Mouse (Mus musculus) liver, embryonic 15.5 days (tissue): ENCODE measurements around the gene Fgf2. TPM values are rescaled to one million over a fixed set of nuclear protein-coding genes. Genes with fewer than 3 reads are reported as not detected.
A peak's percentile ranks its signal among the peaks of the same experiment; 100 is the strongest.

Experiments used
- ATAC-seq: fragments of 200-750 bp; cut with Nextera tagmentation; 2 replicates; pipeline ENCODE4 v1.8.0; 2017; ENCODE audit warnings: moderate number of reproducible peaks, mild to moderate bottlenecking, moderate library complexity; ENCODE audit not compliant: insufficient read depth
- H3K27ac ChIP-seq: fragments of 300-500 bp; sonication (generic); replicated peaks from 2 replicates; pipeline ENCODE4 v1.5.1; 2015; ENCODE audit warnings: mild to moderate bottlenecking, inconsistent platforms
- H3K27me3 ChIP-seq: fragments of 300-500 bp; sonication (generic); 2 replicates; pipeline ENCODE4 v1.6.1; 2015; ENCODE audit warnings: mild to moderate bottlenecking, inconsistent platforms
- H3K36me3 ChIP-seq: fragments of 300-500 bp; sonication (generic); replicated peaks from 2 replicates; pipeline ENCODE4 v1.6.1; 2015; ENCODE audit warnings: moderate library complexity, mild to moderate bottlenecking, inconsistent platforms
- H3K4me1 ChIP-seq: fragments of 300-500 bp; sonication (generic); replicated peaks from 2 replicates; pipeline ENCODE4 v1.6.1; 2015; ENCODE audit warnings: inconsistent platforms
- H3K4me2 ChIP-seq: fragments of 300-500 bp; sonication (generic); 2 replicates; pipeline ENCODE4 v1.6.1; 2015; ENCODE audit warnings: moderate library complexity, mild to moderate bottlenecking, inconsistent platforms
- H3K4me3 ChIP-seq: fragments of 300-500 bp; sonication (generic); replicated peaks from 2 replicates; pipeline ENCODE4 v1.5.1; 2015; ENCODE audit warnings: mild to moderate bottlenecking, inconsistent platforms
- H3K9ac ChIP-seq: fragments of 300-500 bp; sonication (generic); 2 replicates; pipeline ENCODE4 v1.6.1; 2015; ENCODE audit warnings: moderate library complexity, mild to moderate bottlenecking, inconsistent platforms
- H3K9me3 ChIP-seq: fragments of 300-500 bp; sonication (generic); replicated peaks from 2 replicates; pipeline ENCODE4 v1.6.1; 2016; ENCODE audit warnings: inconsistent platforms
- WGBS: fragments of 180-500 bp; shearing (Covaris S2); methylation state at CpG from one replicate; pipeline ENCODE4 v1.1.7; 2015; ENCODE audit warnings: mixed read lengths; ENCODE audit not compliant: insufficient replicate concordance; 5-methylcytosine and 5-hydroxymethylcytosine counted together
- polyA plus RNA-seq: library from polyadenylated mRNA; unstranded; fragments of >200 nt; fragmentation: Nextera tagmentation; extraction: Ambion mirVana; gene quantifications from 2 replicates; pipeline ENCODE4 v1.2.1, GENCODE M21; 2015

The Fgf2 gene
- polyA plus RNA-seq, 1 experiment from 2014 or later = 0.14 TPM

DNA sequence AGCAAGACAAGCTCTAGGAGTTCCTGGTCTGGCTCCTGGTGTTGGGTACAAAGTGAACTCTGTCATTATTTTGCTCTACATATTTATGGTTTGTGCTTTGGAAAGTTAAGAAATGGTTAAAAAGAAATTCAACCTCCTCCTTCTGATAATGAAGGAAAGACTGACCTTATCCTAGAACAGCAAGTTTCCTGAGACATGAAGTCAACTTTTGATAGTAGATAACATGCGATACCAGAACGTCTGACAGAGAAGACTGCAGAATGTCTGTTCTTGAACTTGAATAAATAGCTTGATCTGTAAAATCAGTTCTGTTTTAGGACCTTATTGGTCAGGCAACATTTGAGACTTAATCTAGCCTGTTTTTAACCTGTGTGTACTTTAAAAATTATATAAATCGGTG, 21.5 kb upstream of the Fgf2 start:
- Histone ChIP-seq H3K4me3 (no peak overlapping the region), H3K27ac (no peak overlapping the region), H3K27me3 (no peaks in the 10 kb centered on the region), H3K9me3 (no peaks in the 10 kb centered on the region), H3K9ac (no peak overlapping the region), H3K4me2 (no peak overlapping the region), H3K4me1 (peaks cover 30% of the 10 kb centered on the region), H3K36me3 (no peaks in the 10 kb centered on the region)
- 23% methylated on average over 3 of the region's 3 CpGs for WGBS
- peak; percentile 42; the same call in 1 of the 2 replicates for ATAC-seq

DNA sequence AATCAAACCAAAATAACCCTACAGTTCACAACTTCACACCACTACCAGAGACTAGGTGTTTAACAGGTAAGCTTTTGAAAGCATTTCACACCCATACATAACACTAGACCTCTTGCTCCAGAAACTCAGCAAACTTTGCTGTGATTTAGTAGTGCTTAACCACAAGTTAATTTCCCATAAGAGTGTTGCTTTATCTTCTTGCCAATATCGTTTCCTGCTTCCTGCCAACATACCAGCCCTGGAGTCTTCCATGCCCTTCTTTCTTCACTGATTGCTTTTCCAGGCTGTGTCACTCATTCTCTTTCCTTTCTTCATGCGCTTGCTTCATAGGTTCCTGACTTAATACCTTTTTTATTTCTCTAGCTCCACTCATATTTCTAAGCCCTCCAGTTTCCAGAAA, 19.7 kb upstream of the Fgf2 start:
- Histone ChIP-seq H3K9ac (no peak overlapping the region), H3K4me3 (no peak overlapping the region), H3K9me3 (no peaks in the 10 kb centered on the region), H3K4me2 (no peak overlapping the region), H3K4me1 (peaks cover 42% of the 10 kb centered on the region), H3K27ac (no peak overlapping the region), H3K36me3 (no peaks in the 10 kb centered on the region), H3K27me3 (no peaks in the 10 kb centered on the region)
- ATAC-seq = no peak
- 28% methylated on average over 2 of the region's 2 CpGs for WGBS

DNA sequence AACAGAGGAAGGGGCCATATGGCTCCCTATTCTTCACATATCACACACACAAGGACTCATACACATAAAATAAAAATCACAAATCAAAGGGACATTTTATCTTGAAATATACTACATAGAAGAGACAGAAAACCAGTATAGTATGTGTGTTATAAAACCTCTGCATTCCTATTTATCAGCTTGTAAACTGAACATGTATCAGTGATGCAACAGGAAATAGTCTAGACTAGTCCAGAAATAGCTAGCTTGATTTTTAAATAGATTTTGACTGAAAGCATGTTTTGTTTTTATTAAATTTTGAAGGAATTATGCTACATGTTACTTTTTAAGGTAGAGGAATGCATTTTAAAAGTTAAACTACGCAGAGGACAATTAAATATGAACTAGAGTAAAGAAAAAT, 18.2 kb upstream of the Fgf2 start:
- H3K27me3 ChIP-seq = no peaks in the 10 kb centered on the region
- no peaks in the 10 kb centered on the region for H3K36me3 ChIP-seq
- no peak overlapping the region for H3K9ac ChIP-seq
- 76% methylated on average over 1 of the region's 1 CpGs for WGBS
- no peak overlapping the region for H3K27ac ChIP-seq
- ATAC-seq = no peak
- peaks cover 48% of the 10 kb centered on the region for H3K4me1 ChIP-seq
- no peak overlapping the region for H3K4me3 ChIP-seq
- H3K9me3 ChIP-seq = no peaks in the 10 kb centered on the region
- no peak overlapping the region for H3K4me2 ChIP-seq

DNA sequence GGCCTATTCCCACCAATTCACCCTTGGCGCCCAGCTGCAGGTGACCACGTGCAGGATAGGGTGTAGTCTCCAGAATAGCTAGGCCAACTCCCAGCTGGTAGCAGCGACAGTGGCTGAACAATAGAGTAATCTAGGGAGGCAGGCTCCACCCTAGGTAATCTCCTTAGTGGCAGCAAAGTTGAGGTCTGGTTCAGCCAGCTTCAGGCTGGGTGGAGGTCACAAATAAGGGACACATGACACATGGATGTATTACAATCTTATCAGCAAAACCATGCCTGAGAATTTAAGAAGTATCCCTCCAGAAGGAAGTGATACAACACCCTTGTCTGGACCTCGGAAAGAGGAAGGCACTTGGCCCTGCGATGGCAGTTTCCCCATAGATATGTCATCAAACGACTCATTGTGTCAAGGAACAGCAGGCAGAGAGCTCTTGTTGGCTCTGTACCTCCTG, 16.1 kb upstream of the Fgf2 start:
- H3K4me2 ChIP-seq = no peak overlapping the region
- WGBS = 11% methylated on average over 6 of the region's 6 CpGs
- no peaks in the 10 kb centered on the region for H3K9me3 ChIP-seq
- no peak overlapping the region for H3K4me3 ChIP-seq
- no peaks in the 10 kb centered on the region for H3K36me3 ChIP-seq
- H3K27me3 ChIP-seq = no peaks in the 10 kb centered on the region
- no peak overlapping the region for H3K9ac ChIP-seq
- ATAC-seq = peak; percentile 89
- H3K4me1 ChIP-seq = peaks cover 31% of the 10 kb centered on the region
- H3K27ac ChIP-seq = peak overlapping the region; percentile 68

- Histone ChIP-seq H3K9ac (no peak overlapping the region), H3K27ac (no peak overlapping the region; the same call in 1 of the 2 replicates), H3K9me3 (no peaks in the 10 kb centered on the region), H3K4me2 (no peak overlapping the region), H3K27me3 (no peaks in the 10 kb centered on the region), H3K4me3 (no peak overlapping the region), H3K36me3 (no peaks in the 10 kb centered on the region), H3K4me1 (peaks cover 28% of the 10 kb centered on the region)
- WGBS = 49% methylated on average over 4 of the region's 4 CpGs
- ATAC-seq = peak; percentile 62
Observed at GRCm38 (mm10) chr3:37334053-37334452, 14.1 kb upstream of the Fgf2 start.

GRCm38 (mm10) chr3:37341110-37341509, 7.0 kb upstream of the Fgf2 start:
- H3K27ac ChIP-seq = no peak overlapping the region
- H3K9ac ChIP-seq = no peak overlapping the region
- no peaks in the 10 kb centered on the region for H3K36me3 ChIP-seq
- peaks cover 25% of the 10 kb centered on the region for H3K27me3 ChIP-seq
- H3K4me2 ChIP-seq = no peak overlapping the region
- 51% methylated on average over 5 of the region's 5 CpGs for WGBS
- no peak for ATAC-seq
- H3K4me3 ChIP-seq = no peak overlapping the region
- H3K4me1 ChIP-seq = no peaks in the 10 kb centered on the region
- no peaks in the 10 kb centered on the region for H3K9me3 ChIP-seq

DNA sequence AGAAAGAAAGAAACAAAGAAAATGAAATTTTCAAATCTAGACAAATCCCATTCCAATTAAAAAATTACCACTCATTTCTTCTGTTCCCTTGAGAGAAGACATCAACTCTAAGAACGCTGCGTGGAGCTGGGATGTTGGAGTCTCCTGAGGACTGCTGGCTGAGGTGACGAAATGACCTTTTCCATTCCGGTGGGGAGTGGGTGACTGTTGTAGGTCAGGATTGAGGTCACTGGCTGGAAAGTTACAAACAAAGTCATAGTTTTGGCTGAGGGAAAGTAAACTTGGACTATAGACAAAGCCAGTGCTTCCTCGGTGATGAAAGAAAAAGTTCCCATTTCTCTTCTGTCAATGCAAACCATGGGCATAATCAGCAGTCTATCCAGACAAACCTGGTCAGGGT, 5.3 kb upstream of the Fgf2 start:
- H3K4me2 ChIP-seq = no peak overlapping the region

GRCm38 (mm10) chr3:37347671-37348070, 475 bp upstream of the Fgf2 start:
- Histone ChIP-seq H3K36me3 (no peaks in the 10 kb centered on the region), H3K4me3 (no peak overlapping the region), H3K27me3 (peaks cover 72% of the 10 kb centered on the region), H3K27ac (no peak overlapping the region), H3K4me1 (peaks cover 22% of the 10 kb centered on the region), H3K9me3 (no peaks in the 10 kb centered on the region), H3K4me2 (peak overlapping the region; percentile 79), H3K9ac (no peak overlapping the region)
- WGBS = 22% methylated on average over 9 of the region's 9 CpGs
- no peak for ATAC-seq

More for the DNA sequence above, 5.3 kb upstream of the Fgf2 start:
- Histone ChIP-seq H3K4me1 (no peaks in the 10 kb centered on the region), H3K27ac (no peak overlapping the region), H3K9me3 (no peaks in the 10 kb centered on the region), H3K36me3 (no peaks in the 10 kb centered on the region), H3K9ac (no peak overlapping the region), H3K4me3 (no peak overlapping the region), H3K27me3 (peaks cover 42% of the 10 kb centered on the region)
- WGBS = 63% methylated on average over 5 of the region's 5 CpGs
- ATAC-seq = no peak

DNA sequence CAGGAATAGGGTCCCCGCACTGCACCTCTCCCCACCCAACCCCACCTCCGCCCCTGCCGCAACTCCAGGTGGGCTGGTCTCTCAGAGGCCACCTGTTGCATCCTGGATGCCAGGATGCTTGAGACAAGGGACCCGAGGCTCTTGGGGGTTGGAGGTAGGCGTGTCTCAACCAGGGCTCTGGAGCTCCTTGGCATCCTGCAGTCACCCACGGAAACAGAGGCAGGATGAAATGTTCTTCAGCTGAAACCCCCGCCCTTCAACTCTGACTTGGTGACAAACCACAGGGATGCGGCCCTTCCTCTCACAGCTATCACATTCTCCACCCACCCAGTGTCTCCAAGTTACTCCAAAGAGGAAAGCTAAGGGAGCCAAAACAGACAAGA, 1.0 kb downstream of the Fgf2 start:
- peaks cover 59% of the 10 kb centered on the region for H3K27me3 ChIP-seq
- H3K9ac ChIP-seq = no peak overlapping the region
- ATAC-seq = no peak

DNA sequence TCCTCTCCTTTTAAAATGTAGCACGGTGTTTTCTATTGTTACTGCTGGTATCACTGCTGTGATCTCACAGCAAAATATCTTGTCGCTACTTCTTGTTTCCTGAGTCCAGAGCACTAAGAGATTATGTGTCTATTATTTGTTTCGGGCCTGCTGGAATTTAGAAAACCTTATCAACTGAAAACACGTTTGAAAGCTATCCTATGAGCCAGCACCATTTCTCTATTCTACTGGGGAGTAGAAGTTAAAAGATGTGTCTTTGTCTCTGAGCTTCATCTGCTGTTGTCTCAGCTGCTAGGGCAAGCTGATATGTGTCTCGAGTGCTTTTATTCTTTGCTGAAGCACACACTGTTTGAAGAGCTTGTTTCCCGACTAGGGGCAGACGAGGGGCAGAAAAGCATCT, 2.2 kb downstream of the Fgf2 start:
- Histone ChIP-seq H3K36me3 (no peaks in the 10 kb centered on the region), H3K4me2 (no peak overlapping the region), H3K9ac (no peak overlapping the region), H3K27ac (no peak overlapping the region), H3K9me3 (no peaks in the 10 kb centered on the region), H3K27me3 (peaks cover 55% of the 10 kb centered on the region), H3K4me3 (no peak overlapping the region), H3K4me1 (peaks cover 22% of the 10 kb centered on the region)
- ATAC-seq = peak; percentile 75
- 12% methylated on average over 7 of the region's 7 CpGs for WGBS

More for the DNA sequence above, 1.0 kb downstream of the Fgf2 start:
- Histone ChIP-seq H3K4me3 (peak overlapping the region; percentile 53), H3K27ac (no peak overlapping the region), H3K4me2 (peak overlapping the region; percentile 79), H3K4me1 (peaks cover 22% of the 10 kb centered on the region), H3K9me3 (no peaks in the 10 kb centered on the region), H3K36me3 (no peaks in the 10 kb centered on the region)
- WGBS = 14% methylated on average over 8 of the region's 8 CpGs

GRCm38 (mm10) chr3:37353951-37354481, 5.9 kb downstream of the Fgf2 start:
- 67% methylated on average over 10 of the region's 10 CpGs for WGBS
- no peak overlapping the region for H3K4me2 ChIP-seq
- no peak overlapping the region for H3K4me3 ChIP-seq
- H3K9me3 ChIP-seq = no peaks in the 10 kb centered on the region
- H3K9ac ChIP-seq = no peak overlapping the region
- H3K27ac ChIP-seq = no peak overlapping the region
- H3K36me3 ChIP-seq = no peaks in the 10 kb centered on the region
- peaks cover 13% of the 10 kb centered on the region for H3K4me1 ChIP-seq
- H3K27me3 ChIP-seq = peaks cover 20% of the 10 kb centered on the region
- no peak for ATAC-seq

GRCm38 (mm10) chr3:37354737-37355136, 6.6 kb downstream of the Fgf2 start:
- Histone ChIP-seq H3K4me3 (no peak overlapping the region), H3K36me3 (no peaks in the 10 kb centered on the region), H3K27me3 (peaks cover 20% of the 10 kb centered on the region), H3K9ac (no peak overlapping the region), H3K4me2 (no peak overlapping the region), H3K9me3 (no peaks in the 10 kb centered on the region), H3K27ac (no peak overlapping the region), H3K4me1 (peaks cover 6% of the 10 kb centered on the region)
- no peak for ATAC-seq
- WGBS = 81% methylated on average over 1 of the region's 1 CpGs
